Mouse (Mus musculus): ENCODE results near the gene Itpr3. TPM values are rescaled to one million over a fixed set of nuclear protein-coding genes. Genes with fewer than 3 reads are reported as not detected.

The Itpr3 gene
- total RNA-seq, 2 experiments from 2014 or later: 5.9 to 6.3 TPM

Small RNAs within 50 kb of the gene (microRNA-seq; reads per million reads assigned to microRNA genes)
- not detected for gene Mir7677

Other genes starting within 250 kb of the Itpr3 start
- not detected for gene Nkx2-5, start 212.3 kb upstream of the Itpr3 start, total RNA-seq (2021)
- 1 to 10 TPM; 1.7 to 1.9 TPM for gene Kifc5b, start 140.2 kb upstream of the Itpr3 start, total RNA-seq (2021)
- gene Phf1, start 124.3 kb upstream of the Itpr3 start, total RNA-seq (2021): 10 to 100 TPM; 34.2 to 37.9 TPM
- 100 to 1,000 TPM; 129 to 165 TPM for gene Cuta, start 117.7 kb upstream of the Itpr3 start, total RNA-seq (2021)
- gene Syngap1, start 116.1 kb upstream of the Itpr3 start, total RNA-seq (2021): 10 to 100 TPM; 11.4 to 18.6 TPM
- 10 to 100 TPM in 1 of 2 experiments, 1 to 10 TPM in 1; 9.9 to 10.5 TPM for gene Zbtb9, start 84.1 kb upstream of the Itpr3 start, total RNA-seq (2021)
- gene Bak1, start 28.3 kb upstream of the Itpr3 start, total RNA-seq (2021): 10 to 100 TPM; 29.3 to 42.4 TPM
- gene Uqcc2, start 76.6 kb downstream of the Itpr3 start, total RNA-seq (2021): 100 to 1,000 TPM; 245 to 370 TPM
- gene Ip6k3, start 110.5 kb downstream of the Itpr3 start, total RNA-seq (2021): 1 to 10 TPM in 1 of 2 experiments, under 1 TPM in 1; 0.82 to 3.7 TPM
- 10 to 100 TPM; 66.5 to 76.6 TPM for gene Lemd2, start 147.2 kb downstream of the Itpr3 start, total RNA-seq (2021)